Mouse (Mus musculus) adrenal gland (tissue): Measurements from ENCODE around the gene Ankrd11.
"Not testable (repeated sequence)": the region's sequence is repeated elsewhere in the genome, so short reads cannot be mapped to it uniquely, and the experiment has no call there.

ENCODE experiments used
- intact Hi-C: fragments of 180-260 bp; cut with DNase I; formaldehyde crosslinking; loops from one replicate; pipeline ENCODE4 v1.15.1; 2025

Ankrd11 gene

DNA sequence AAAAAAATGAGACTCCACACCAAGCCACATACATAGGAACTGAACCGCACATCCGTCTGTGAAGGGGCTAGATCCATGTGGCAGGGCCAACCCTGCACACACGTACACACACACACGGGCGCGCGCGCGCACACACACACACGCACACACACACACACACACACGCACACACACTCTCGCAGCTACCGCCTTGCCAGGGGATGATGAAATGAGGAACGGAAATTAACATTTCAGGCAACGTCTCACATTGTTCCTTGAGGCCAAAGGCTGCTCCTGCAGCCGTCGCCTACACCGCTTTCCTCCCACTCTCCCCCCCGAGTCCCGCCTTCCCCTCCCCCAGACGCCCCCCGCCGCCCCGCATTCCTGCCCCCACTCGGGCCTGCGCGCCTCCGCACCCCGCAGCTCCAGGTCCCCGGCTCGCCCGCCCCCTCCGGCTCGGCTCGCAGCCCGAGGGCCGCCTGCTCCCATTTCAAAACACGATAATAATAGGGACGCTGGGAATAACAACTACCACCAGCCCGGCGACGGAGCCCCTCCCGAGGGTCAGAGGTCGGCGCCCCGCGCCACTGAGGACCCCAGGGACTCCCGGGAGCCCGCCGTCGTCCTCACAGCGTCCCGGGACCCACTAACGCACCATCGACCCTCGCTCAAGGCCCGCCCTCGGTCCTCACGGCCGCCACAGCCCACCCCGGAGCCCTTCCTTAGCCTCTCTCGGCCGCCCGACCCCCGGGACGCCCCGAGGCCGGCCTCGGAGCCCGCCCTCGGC lies 886 bp downstream of the Ankrd11 start:
- intact Hi-C loops, result loop anchor here (5.0 kb wide), 1 partner anchor 134 kb away; no protein-coding TSS in a partner anchor

DNA sequence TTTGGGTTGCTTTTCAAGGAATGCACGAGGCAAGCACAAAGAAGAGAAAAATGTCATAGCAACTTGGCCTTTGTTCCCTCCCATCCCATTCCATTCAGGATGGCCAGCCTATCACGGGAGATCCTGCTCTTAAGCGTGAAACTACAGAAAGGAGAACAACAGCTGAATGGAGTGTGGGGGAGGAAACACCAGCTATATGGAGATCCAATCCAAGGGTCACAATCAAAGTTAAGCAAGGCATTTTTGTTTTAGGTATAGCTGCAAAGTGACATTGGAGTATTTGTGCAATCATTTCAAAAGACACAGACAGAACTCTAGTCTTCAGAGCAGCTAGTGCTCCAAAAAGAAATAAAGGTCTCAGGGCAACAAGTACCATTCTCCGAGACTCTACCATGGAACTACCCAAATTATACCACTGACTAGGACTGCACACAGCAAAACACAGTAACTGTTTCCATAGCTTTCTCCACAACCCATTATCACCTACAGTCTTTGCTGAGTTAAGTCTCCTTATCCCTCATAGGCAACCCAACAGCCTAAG lies 1.9 kb downstream of the Ankrd11 start:
- intact Hi-C loops, result loop anchor here (5.0 kb wide), 1 partner anchor 133 kb away; no protein-coding TSS in a partner anchor

DNA sequence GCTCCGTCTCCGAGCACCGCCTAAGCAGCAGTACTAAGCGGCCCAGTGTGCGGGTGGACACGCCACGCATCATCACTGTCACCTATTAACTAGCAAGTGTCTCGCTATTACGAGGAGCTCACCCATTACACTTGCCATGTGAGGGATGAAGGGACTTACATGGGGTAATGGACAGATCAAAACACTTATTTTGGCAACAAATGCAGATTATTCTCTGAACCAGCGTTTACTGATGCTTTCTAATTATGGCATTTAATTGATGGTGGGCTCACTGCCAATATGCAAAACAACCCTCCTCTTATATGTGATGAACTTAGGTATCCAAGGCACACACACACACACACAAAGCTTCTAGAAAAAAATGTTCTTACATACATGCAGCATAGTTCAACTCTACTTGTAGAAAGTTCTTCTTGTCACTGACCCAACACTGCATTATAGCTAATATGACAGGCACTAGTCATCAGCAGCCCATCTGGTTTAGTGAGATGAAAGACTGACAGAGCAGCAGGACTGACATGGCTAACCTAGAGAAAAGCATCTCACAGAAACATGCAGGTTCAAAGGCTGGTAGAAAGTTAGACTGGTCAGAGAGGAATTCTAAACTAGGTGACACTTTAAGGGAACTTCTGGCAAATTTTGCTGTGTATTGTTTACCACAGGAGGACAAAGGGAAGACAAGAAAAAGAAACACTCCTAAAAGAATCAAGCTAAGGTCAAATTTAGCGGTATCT lies 2.5 kb downstream of the Ankrd11 start:
- intact Hi-C loops, result loop anchor here (5.0 kb wide), 2 partner anchors 52 to 132 kb away; no protein-coding TSS in a partner anchor

DNA sequence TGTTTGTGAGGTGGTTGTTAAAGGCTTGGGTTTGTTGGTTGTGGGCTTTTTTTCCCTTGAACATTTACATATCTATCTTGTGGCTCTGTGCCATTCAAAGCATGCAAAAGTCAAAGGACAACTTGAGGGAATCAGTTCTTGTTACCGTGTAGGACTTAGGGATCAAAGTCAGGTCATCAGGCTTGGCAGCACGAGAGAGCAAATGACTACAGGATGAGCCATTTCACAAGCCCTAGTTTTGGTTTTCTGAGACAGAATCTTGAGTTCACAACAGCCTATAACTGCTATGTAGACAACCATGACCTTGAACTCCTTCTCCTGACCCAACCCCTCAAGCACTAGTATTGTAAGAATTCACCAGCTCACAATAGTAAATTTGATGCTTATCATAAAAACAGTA lies 3.7 kb downstream of the Ankrd11 start:
- intact Hi-C loops, result loop anchor here (5.0 kb wide), 1 partner anchor 51 kb away; no protein-coding TSS in a partner anchor

DNA sequence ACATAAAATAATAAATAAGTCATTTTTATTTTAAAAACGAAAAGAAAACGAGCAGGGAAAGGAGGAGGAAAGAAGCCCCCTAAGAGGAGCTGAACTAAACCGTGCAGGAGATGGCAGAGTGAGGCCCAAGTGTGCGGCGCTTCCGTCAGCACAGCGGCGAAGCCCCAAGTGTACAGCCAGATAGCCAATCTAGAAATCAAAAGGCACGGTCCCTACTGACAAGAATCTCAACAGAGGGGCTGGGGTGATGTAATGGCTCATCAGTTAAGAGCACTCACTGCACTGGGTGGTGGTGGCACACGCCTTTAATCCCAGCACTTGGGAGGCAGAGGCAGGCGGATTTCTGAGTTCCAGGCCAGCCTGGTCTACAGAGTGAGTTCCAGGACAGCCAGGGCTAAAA lies 4.6 kb downstream of the Ankrd11 start:
- intact Hi-C loops, result loop anchor here (5.0 kb wide), 1 partner anchor 50 kb away; no protein-coding TSS in a partner anchor

DNA sequence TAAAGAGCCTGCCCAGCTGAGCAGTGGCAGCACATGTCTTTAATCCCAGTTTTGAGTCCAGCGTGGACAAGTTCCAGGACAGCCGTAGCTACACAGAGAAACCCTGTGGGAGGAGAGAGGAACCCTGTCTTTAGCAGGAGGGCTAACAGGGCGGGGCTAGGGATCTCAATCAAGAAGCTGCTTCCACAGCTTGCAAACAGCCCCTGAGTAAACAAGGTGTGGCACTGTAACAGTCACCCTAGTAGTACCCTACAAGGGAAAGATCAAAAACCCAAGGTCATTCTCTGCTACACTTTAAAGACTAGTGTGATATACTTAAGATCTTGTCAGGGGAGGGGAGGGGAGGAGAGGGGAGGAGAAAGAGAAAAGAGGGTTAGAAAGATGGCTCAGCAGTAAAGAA lies 5.1 kb downstream of the Ankrd11 start:
- intact Hi-C loops, result loop anchor here (5.0 kb wide), 1 partner anchor 50 kb away; no protein-coding TSS in a partner anchor

DNA sequence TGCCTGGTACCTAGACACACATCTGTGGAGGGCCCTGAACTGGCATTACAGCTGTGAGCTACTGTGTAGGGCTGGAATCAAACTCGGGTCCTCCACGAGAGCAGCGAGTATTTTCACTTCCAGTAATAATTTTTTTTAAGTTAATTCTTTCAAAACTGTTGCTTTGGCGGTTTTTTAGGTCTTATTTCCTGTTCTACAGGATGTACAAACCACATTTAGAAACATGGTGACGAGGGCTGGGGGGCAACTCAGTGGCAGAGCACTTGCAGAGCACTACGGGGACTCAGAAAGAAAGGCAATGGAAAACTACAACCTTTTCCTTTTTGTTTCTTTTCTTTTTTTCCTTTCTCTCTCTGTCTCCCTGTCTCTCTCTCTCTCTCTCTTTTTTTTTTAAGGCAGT lies 7.9 kb downstream of the Ankrd11 start:
- intact Hi-C loops, result no loop called here

DNA sequence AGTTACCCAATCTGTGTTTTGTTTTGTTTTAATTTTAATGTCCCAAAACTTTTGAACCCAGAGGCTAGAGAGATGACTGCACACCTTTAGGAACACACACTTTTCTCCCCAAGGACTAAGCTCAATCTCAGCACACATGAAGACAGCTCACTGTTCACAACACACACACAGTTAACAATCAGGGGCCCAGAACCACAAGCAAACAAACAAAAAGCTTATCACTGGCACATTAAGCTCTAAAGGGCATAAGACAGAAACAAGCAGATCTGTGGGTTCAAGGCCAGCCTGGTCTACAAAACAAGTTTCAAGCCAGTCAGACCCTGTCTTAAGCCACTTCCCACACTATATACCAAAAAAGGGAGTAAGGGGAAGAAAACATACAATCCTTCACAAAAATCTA lies 8.6 kb downstream of the Ankrd11 start:
- intact Hi-C loops, result no loop called here

DNA sequence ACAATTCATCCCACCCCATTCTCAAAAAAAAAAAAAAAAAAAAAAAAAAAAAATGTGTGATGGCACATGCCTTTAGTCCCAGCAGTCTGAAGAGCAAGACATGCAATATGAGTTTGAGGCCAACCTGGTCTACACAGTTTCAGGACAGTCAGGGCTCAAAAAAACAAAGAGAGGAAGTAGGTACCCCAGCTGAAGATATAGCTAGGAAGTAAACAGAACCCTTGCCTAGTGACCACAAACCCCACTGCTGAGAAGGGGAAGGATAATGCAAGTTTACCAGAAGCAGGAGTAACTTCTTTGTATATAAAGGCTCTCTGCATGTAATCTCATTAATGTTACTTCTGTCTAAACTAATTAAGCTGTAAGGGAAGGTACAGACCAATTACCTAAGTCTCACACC lies 9.3 kb downstream of the Ankrd11 start:
- intact Hi-C loops, result no loop called here

DNA sequence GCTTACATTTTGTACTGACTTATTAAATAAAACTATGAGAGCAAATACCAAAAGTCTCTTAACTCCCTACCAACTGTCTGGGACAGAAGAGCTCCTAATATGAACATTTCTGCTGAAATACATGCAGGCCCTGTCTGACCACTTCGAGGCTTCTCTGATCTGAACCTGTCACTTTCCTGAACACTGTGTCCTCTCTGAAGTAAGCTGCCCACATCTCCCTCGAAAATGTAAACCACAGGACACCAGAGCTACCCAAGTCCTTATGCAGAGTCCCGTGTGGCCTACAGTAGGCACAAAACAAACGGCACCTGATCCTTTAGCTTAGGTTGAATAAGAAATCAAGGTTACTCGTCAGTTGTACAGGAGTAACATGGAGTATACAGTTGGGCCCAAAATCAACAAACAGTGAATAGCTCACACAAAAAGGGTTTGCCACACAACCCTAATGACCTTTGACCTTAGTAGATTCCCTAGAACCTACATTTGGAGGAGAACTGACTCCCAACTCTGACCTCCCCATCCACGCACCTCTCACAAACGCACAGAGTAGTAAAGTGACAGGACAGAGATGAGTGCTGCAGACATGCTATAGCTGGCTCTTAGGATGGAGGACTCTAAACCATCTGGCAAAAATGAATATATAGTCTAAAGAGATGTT lies 10.6 kb downstream of the Ankrd11 start:
- intact Hi-C loops, result no loop called here

DNA sequence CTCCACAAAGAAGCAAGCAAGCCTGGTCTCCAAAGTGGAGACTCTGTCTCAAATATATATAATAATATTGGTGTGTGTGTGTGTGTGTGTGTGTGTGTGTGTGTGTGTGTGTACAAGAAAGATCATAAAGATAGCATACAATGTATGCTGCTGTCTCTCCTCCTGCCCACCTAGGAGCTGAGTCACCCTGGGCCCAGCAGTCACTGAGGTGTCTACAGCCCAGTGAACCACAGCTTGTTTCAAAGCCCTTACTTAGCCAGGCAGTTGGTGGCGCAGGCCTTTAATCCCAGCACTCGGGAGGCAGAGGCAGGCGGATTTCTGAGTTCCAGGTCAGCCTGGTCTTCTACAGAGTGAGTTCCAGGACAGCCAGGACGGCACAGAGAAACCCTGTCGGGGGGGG lies 12.0 kb downstream of the Ankrd11 start:
- intact Hi-C loops, result not testable (repeated sequence)

DNA sequence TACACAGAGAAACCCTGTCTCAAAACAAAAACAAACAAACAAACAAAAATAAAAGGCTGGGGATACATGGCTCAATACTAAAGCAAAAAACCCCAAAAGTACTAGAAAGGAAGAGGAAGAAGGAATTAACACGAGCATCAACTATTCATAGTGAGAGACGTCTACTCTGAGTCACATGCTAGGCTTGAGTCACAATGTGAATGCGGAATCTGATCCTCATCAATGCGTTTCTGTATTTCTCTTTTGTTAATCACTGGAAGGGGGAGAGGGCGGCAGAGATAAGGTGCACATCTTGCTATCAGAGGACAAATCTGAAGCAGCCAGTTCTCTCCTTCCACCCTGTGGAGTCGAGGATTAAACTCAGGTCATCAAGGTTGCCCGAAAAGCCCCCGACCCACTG lies 14.3 kb downstream of the Ankrd11 start:
- intact Hi-C loops, result no loop called here

DNA sequence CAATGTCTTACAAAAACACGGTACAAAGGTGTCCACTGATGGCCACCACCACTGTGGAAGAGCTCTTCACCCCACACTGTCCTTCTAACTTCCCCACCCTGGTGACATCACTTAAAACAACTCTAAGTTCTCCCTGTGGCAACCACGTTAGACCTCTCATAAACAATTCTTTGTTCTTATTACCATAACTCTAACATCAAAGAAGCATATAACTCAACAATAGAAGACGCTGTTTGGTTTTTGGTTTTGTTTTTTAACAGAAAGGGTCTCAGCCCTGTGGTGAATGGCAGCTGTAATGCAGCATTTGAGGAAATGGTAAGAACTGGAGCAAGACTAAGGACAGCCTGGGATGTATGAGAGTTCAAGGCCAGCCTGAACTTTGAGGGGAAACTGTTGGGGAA lies 16.1 kb downstream of the Ankrd11 start:
- intact Hi-C loops, result no loop called here

DNA sequence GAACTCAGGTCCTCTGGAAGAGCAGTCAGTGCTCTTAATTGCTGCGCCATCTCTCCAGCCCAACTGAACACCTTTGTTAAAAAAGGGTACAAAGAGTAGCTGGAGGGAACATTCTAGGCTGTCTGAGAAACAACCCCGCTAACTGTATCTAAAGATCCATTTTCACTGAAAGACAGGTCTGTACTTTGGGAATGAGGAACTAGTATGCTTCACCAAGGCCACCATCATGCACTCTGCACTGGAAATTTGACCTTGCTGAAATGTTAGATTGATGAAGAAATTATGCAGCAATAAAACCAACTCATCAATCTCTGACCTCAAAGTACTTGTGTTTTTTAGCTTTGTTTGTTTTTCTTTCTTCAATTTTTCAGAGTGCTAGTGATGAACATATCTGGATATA lies 17.9 kb downstream of the Ankrd11 start:
- intact Hi-C loops, result no loop called here

DNA sequence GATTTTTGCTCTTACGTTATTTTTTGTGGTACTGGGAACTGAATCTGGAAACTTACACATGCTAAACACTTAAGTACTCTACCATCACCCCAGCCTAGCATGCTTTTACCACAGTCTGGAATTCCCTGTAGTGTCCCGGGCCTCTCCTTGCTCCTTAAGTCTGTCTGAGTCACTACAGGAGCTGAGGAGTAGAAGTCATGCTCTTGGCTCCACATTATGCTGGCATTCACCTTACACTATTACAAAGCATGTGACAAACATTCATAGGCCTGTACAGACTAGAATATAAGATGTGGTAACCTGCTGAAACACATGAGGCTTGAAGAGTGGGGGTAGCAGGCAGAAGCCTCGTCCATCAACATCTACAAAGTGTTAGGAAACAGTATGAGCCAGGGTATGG lies 19.4 kb downstream of the Ankrd11 start:
- intact Hi-C loops, result no loop called here

DNA sequence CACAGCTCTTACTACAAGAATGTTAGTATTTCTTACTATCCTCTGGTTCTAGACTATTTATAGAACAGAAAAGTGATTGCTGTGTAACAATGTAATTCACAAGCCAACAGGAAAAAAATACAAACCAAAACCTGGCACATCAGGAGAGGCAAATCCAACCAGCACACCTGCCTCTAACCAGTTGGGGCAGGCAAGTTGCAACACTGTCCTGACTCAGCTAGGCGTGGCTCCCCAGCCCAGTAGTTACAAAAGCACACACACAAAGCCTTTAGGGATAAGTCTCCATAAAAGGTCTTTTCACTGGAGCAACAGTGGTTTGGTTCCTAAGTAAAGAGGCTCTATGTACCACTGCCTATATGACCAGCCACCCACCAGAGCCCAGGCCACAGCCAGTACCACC lies 20.8 kb downstream of the Ankrd11 start:
- intact Hi-C loops, result no loop called here

DNA sequence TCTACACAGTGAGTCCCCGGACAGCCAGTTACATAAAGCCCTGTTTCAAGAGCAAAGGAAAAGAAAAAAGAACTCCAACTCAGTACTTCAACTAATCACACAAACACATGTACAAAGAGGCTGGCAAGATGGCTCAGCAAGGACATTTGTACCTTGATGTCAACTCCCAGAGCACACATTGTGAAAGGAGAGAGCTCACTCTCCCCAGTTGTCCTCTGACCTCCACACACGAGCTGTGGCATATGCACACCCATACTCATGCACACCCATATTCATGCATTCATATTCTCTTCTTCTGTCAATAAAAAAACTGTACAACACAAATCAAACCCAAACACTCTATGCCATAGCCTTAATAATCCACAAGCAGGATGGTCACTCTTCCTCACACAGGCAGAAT lies 21.2 kb downstream of the Ankrd11 start:
- intact Hi-C loops, result no loop called here

DNA sequence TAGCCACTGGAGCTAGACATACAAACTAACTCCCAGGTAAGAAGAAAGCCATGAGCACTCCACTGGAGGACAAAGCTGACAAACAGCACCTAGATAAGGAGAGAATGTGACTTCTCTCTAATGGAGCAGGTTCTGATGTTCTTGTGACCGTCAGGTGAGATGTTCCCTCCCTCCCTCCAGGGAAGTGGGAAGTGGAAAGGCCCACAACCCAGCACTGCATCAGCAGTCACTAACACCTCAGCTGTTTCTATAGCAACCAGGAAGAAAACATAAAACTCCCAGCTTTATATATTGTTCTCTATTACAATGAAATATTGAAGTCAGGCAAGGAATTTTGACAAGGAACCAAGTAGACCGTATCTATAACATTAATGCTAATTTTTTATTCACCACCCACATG lies 22.0 kb downstream of the Ankrd11 start:
- intact Hi-C loops, result no loop called here

DNA sequence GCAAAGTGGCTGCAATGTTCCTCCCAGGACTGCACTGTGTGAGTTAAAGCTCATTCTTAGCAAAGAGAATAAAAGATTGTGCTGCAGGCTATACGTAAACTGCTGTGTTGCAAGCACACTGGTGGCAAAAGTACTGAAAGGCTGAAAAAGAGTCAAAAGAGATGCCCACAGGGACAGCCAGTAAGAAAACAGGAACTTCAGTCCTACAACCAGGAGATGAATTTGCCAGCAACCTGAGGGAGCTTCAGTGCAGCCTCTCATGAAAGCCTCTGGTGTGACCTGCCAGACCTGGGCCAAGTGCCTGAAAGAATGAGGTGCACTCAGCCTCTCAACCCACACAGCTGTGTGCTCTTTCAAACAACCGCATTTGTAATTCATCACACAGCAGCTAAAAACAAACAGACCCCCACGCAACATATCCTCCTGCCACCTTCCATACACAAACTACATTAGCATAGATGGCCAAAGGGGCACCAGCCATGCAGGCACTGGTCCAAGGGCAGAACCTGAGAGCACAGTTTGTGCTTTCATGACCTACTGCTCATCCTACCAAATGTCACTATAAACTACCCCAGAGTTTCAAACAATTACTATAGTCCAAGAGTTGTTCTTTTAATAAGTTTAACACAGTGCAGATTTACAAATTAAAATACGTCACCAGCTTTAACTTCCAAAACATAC lies 23.5 kb downstream of the Ankrd11 start:
- intact Hi-C loops, result no loop called here

DNA sequence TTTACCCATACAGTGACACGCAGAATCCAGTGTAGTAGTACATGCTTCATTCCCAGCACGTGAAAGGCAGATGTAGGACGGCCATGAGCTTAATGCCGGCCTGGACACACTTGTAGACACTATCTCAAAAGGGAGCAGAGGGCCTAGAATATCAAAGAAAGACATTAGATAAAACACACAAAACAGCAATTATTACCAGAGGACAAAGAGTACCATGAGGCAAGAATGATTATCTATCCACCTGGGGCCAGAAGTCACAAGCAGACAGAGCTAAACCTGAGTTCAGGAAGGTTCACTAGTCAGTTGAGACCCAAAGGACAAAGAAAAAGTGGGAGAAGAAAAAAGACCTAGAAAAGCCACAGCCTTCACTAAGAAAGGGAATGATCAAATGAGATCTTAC lies 24.9 kb downstream of the Ankrd11 start:
- intact Hi-C loops, result no loop called here

DNA sequence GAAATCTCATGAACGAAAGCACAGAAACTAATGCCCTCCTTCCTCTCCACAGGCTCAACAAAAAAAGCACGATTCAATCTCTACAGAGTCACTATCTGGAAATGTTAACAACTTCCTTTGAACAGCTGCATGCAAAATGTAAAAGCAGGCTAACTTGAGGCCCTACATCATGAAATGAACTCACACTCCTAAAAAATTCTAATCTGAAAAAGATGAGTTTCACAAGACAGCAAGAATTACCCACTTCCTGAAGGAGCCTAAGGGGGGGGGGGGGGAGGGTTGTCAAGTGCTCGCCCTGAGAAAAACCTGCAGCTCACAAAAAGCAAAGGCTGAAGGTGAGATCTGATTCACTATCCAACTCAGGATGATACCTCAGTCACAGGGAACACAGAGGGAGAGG lies 27.0 kb downstream of the Ankrd11 start:
- intact Hi-C loops, result no loop called here
